Mouse (Mus musculus) limb, embryonic 14.5 days (tissue): ENCODE measurements around the gene Tmem161a. TPM values are rescaled to one million over a fixed set of nuclear protein-coding genes. Genes with fewer than 3 reads are reported as not detected.
A peak's percentile ranks its signal among the peaks of the same experiment; 100 is the strongest.

Source experiments
- ATAC-seq: fragments of 200-750 bp; cut with Nextera tagmentation; 2 replicates; pipeline ENCODE4 v1.8.0; 2017; ENCODE audit warnings: low read depth, moderate number of reproducible peaks, moderate TSS enrichment; ENCODE audit not compliant: low FRiP score
- DNase-seq: peaks from one replicate; pipeline ENCODE4 v3.0.0-alpha.2; 2015; ENCODE audit warnings: low spot score
- H3K27ac ChIP-seq: fragments of 300-500 bp; sonication (generic); replicated peaks from 2 replicates; pipeline ENCODE4 v1.5.1; 2014; ENCODE audit warnings: low read depth, mild to moderate bottlenecking, low read length, moderate library complexity, mixed read lengths
- H3K27me3 ChIP-seq: fragments of 300-500 bp; sonication (generic); 2 replicates; pipeline ENCODE4 v1.6.1; 2014; ENCODE audit warnings: low read length, mixed read lengths; ENCODE audit not compliant: control insufficient read depth, insufficient read depth
- H3K36me3 ChIP-seq: fragments of 300-500 bp; sonication (generic); 2 replicates; pipeline ENCODE4 v1.6.1; 2014; ENCODE audit warnings: mild to moderate bottlenecking, low read length, moderate library complexity, mixed read lengths; ENCODE audit not compliant: control insufficient read depth, insufficient read depth
- H3K4me1 ChIP-seq: fragments of 300-500 bp; sonication (generic); 2 replicates; pipeline ENCODE4 v1.6.1; 2014; ENCODE audit warnings: antibody characterized with exemption, low read length, mixed read lengths; ENCODE audit not compliant: control insufficient read depth, insufficient read depth
- H3K4me2 ChIP-seq: fragments of 300-500 bp; sonication (generic); replicated peaks from 2 replicates; pipeline ENCODE4 v1.6.1; 2014; ENCODE audit warnings: low read depth, mild to moderate bottlenecking, low read length, moderate library complexity; ENCODE audit not compliant: severe bottlenecking
- H3K4me3 ChIP-seq: fragments of 300-500 bp; sonication (generic); replicated peaks from 2 replicates; pipeline ENCODE4 v1.5.1; 2014; ENCODE audit warnings: low read length
- H3K9ac ChIP-seq: fragments of 300-500 bp; sonication (generic); 2 replicates; pipeline ENCODE4 v1.6.1; 2014; ENCODE audit warnings: mild to moderate bottlenecking, low read depth, low read length, moderate library complexity; ENCODE audit not compliant: severe bottlenecking
- H3K9me3 ChIP-seq: fragments of 300-500 bp; sonication (generic); 2 replicates; pipeline ENCODE4 v1.6.1; 2016; ENCODE audit warnings: low read length; ENCODE audit not compliant: control insufficient read depth
- POLR2A ChIP-seq: fragments of 200-500 bp; IDR thresholded peaks from 2 replicates; pipeline ENCODE4 v1.8.0; 2012; ENCODE audit warnings: inconsistent platforms, mild to moderate bottlenecking, moderate library complexity, borderline replicate concordance; ENCODE audit not compliant: insufficient read depth, insufficient read length; ENCODE audit errors: extremely low read depth
- WGBS: fragments of 180-500 bp; shearing (Covaris S2); extraction: QIAGEN DNeasy Blood & Tissue Kit; methylation state at CpG from one replicate; pipeline ENCODE4 v1.1.7; 2014; 5-methylcytosine and 5-hydroxymethylcytosine counted together
- polyA plus RNA-seq, 2 experiments: library from polyadenylated mRNA; depleted of rRNA in 1 of 2; stranded (reverse) in 1 of 2; unstranded in 1 of 2; fragments of >200 nt; fragmentation: Nextera tagmentation in 1 of 2; extraction: Ambion mirVana in 1 of 2; gene quantifications; 2 replicates each; pipeline versions ENCODE4 v1.2.1 to v1.2.3; 2012 to 2014

Tmem161a gene
- polyA plus RNA-seq, 2 experiments, result 49.9 to 151 TPM

DNA sequence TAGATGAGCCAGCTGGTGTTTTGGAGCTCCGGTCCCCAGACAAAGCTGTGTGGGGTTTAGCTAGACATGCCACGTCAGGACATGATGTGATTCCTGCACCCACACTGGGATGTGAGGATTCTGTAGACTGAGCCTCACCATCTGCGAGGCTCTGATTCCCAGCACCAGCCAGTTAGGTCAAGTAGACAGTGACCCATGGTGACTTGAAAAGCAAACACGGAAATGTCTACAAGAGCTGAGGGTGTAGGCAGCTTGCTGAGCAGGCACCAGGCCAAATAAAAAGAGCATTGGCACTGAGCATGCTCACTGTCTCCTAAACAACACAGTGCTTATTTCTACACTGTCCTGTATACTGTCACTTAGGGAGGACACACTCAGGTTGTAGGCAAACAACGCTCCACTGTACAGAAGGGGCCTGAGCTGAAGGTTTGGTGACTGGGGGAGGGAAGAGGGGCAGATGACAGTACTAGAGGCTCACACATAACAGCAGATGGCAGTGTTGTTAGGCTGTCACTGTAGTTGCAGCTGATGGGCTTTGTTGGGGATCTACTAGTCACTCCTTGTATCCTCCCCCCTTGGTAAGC, 28.0 kb downstream of the Tmem161a start:
- no peak for ATAC-seq

DNA sequence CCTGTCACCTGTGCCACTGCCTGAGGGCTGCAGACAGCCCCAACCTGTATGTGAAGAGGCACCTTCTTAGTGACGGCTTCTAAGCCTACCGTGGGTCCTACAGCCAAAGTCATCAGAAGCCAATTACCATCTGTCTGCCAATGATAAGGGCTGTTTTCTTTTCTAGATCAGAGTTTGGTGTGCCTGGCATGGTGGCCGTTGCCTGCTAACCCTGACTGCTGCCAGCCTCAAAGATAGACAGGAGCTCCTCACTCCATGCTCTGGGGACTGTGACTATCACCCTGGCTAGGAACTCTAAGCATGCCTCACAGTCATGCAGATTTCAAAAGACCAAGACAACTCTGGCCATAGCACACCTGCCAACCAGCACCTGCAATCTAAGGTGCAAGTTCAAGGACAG, 29.3 kb downstream of the Tmem161a start:
- Histone ChIP-seq H3K27me3 (no peaks in the 10 kb centered on the region), H3K4me3 (no peak overlapping the region), H3K9ac (no peak overlapping the region), H3K9me3 (no peaks in the 10 kb centered on the region), H3K4me1 (no peaks in the 10 kb centered on the region), H3K27ac (no peak overlapping the region), H3K36me3 (no peaks in the 10 kb centered on the region), H3K4me2 (no peak overlapping the region)
- no peak for ATAC-seq
- TF ChIP-seq POLR2A, result no peak
- no peak for DNase-seq
- WGBS, result 66% methylated on average over 3 of the region's 3 CpGs

More for the DNA sequence above, 28.0 kb downstream of the Tmem161a start:
- no peaks in the 10 kb centered on the region for H3K9me3 ChIP-seq
- no peak for DNase-seq
- TF ChIP-seq POLR2A, result no peak
- H3K4me3 ChIP-seq, result no peak overlapping the region
- 83% methylated on average over 5 of the region's 5 CpGs for WGBS
- no peaks in the 10 kb centered on the region for H3K4me1 ChIP-seq
- H3K36me3 ChIP-seq, result no peaks in the 10 kb centered on the region
- no peak overlapping the region for H3K27ac ChIP-seq
- H3K9ac ChIP-seq, result no peak overlapping the region
- H3K27me3 ChIP-seq, result no peaks in the 10 kb centered on the region
- no peak overlapping the region for H3K4me2 ChIP-seq

DNA sequence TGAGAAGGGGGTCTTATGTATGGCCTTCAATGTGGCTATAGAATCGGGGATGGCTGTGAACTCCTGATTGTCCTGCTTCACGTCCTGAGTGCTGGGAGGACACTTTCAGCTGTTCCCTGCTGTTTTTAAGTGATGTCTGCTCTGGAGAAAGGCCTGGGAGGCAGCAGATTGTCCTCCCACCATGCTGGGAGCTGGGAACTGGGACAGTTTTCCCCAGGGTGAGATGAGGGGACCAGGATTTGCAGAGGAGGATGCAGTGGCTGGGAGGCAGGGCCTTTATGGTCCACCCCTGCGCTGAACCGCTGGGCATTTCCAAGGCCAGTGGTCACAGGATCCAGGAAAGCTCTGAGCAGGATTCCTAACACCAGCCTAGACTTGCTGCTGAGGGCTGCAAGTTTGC, 30.9 kb downstream of the Tmem161a start:
- Histone ChIP-seq H3K4me2 (no peak overlapping the region), H3K4me1 (no peaks in the 10 kb centered on the region), H3K27ac (no peak overlapping the region), H3K4me3 (no peak overlapping the region), H3K9me3 (no peaks in the 10 kb centered on the region), H3K27me3 (no peaks in the 10 kb centered on the region), H3K9ac (no peak overlapping the region), H3K36me3 (no peaks in the 10 kb centered on the region)
- ATAC-seq (no peak), DNase-seq (no peak)
- TF ChIP-seq POLR2A, result no peak
- WGBS, result 79% methylated on average over 4 of the region's 4 CpGs

DNA sequence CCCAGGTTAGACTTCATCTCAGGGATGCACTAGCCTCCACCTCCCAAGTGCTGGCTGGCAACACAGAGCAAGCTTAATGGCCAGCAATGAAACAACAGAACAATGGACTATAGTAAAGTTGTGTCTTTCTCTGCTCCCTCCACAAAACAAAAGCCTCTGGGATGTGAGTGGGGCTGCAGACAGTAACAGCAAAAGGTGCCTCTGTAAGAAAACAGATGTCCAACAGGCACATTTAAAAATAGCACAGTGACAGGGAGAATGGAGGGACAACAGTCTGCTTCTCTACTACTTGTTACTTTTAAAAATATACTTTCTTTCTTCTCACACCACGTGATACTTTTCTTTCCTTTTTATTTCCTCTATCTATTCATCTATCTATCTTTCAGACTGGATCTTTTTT, 32.6 kb downstream of the Tmem161a start:
- no peak overlapping the region for H3K9ac ChIP-seq
- no peak overlapping the region for H3K27ac ChIP-seq
- 58% methylated on average over 1 of the region's 1 CpGs for WGBS
- H3K27me3 ChIP-seq, result no peaks in the 10 kb centered on the region
- no peaks in the 10 kb centered on the region for H3K36me3 ChIP-seq
- no peak overlapping the region for H3K4me2 ChIP-seq
- ATAC-seq (no peak), DNase-seq (no peak)
- no peak overlapping the region for H3K4me3 ChIP-seq
- no peaks in the 10 kb centered on the region for H3K4me1 ChIP-seq
- no peaks in the 10 kb centered on the region for H3K9me3 ChIP-seq
- TF ChIP-seq POLR2A, result no peak

DNA sequence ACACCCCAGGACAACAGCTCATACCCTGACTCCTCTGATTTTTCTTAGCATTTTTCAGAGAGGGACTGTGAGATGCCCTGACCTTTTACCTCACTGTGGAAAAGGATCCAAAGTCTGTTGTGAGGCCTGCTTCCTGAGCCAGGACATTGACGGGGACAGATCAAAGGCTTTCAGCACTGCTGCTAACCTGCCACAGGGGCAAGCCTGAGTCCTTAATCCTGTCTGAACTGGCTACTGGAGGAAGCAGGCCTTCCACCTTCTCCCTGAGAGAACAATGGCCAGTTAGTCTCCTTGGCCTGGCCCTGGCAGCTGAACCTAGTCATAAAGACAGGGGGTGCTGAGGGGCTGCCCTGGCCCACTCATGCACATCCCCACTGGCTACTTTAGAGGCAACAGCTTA, 36.0 kb downstream of the Tmem161a start:
- H3K27me3 ChIP-seq, result no peaks in the 10 kb centered on the region
- H3K36me3 ChIP-seq, result no peaks in the 10 kb centered on the region
- H3K4me3 ChIP-seq, result no peak overlapping the region
- ATAC-seq (no peak), DNase-seq (no peak)
- H3K4me2 ChIP-seq, result no peak overlapping the region
- H3K4me1 ChIP-seq, result no peaks in the 10 kb centered on the region
- H3K9ac ChIP-seq, result no peak overlapping the region
- whole genome bisulfite sequencing, result 22% methylated on average over 1 of the region's 1 CpGs
- H3K9me3 ChIP-seq, result no peaks in the 10 kb centered on the region
- no peak overlapping the region for H3K27ac ChIP-seq
- TF ChIP-seq POLR2A, result no peak

DNA sequence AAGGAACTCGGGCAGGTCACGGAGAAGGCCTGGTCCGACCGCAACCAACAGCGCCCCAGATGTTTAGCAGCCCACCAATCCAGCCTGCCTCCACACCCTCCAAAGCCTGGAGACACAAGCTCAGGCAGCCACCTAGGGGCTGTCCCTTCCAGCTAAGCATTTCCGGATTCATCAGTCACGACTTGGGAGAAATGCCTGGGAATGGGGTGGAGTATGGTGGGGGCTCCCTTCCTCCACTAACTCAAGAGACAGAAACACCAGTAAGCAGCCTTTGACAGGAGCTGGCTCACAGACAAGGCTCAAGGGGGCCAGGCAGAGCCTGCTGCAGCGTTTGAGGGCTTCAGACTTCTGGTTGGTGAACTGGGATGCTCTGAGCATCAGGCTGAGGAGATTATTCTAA, 38.4 kb downstream of the Tmem161a start:
- Histone ChIP-seq H3K4me3 (no peak overlapping the region), H3K36me3 (no peaks in the 10 kb centered on the region), H3K4me2 (peak overlapping the region; percentile 25; the same call in 1 of the 2 replicates), H3K4me1 (no peaks in the 10 kb centered on the region), H3K27me3 (no peaks in the 10 kb centered on the region), H3K27ac (no peak overlapping the region), H3K9ac (no peak overlapping the region), H3K9me3 (no peaks in the 10 kb centered on the region)
- TF ChIP-seq POLR2A, result no peak
- ATAC-seq (no peak), DNase-seq (no peak)
- WGBS, result 22% methylated on average over 8 of the region's 8 CpGs
